Mouse (Mus musculus) neutrophil, adult 83 days (primary cell): ENCODE data around the gene Nrgn. TPM values are rescaled to one million over a fixed set of nuclear protein-coding genes. Genes with fewer than 3 reads are reported as not detected.

Experiments
- total RNA-seq, 2 experiments: library from RNA; stranded (reverse); gene quantifications; one replicate each; pipeline ENCODE4 v1.2.4; 2023

Gene Nrgn
- total RNA-seq = 1 to 10 TPM; 1.5 TPM

GRCm38 (mm10) chr9:37552536-37553293 lies at the start of gene Nrgn:
Gene Nrgn (minus strand): TSS chr9:37552904.

GRCm38 (mm10) chr9:37554838-37555748 lies 2.4 kb upstream of the Nrgn start, which contains the start of gene Siae:
Gene Siae (plus strand): TSS chr9:37555698.

GRCm38 (mm10) chr9:37539170-37540025 lies 13.3 kb downstream of the Nrgn start, which contains the start of gene Vsig2:
Gene Vsig2 (plus strand): TSS chr9:37539255.

GRCm38 (mm10) chr9:37527396-37528224 lies 25.1 kb downstream of the Nrgn start, which contains the start of gene Esam:
Gene Esam (plus strand): TSS chr9:37528078.

Other genes with a start within 250 kb of the Nrgn start
- 10 to 100 TPM in 1 of 2 experiments, 1 to 10 TPM in 1; 8.8 to 10.5 TPM for gene Ccdc15, start 204.5 kb downstream of the Nrgn start, total RNA-seq
- gene Hepacam, start 185.6 kb downstream of the Nrgn start, total RNA-seq = not detected
- under 1 TPM; 0.13 to 0.20 TPM for gene Robo4, start 151.0 kb downstream of the Nrgn start, total RNA-seq
- under 1 TPM in 1 of 2 experiments, not detected in 1; 0.15 TPM for gene Robo3, start 119.7 kb downstream of the Nrgn start, total RNA-seq
- gene Msantd2, start 63.6 kb downstream of the Nrgn start, total RNA-seq = 10 to 100 TPM; 11.7 to 17.6 TPM
- under 1 TPM; 0.24 to 0.42 TPM for gene Esam, start 24.8 kb downstream of the Nrgn start, total RNA-seq
- not detected for gene Vsig2, start 13.6 kb downstream of the Nrgn start, total RNA-seq
- 1 to 10 TPM; 6.0 to 6.1 TPM for gene Siae, start 2.8 kb upstream of the Nrgn start, total RNA-seq
- gene Spa17, start 60.8 kb upstream of the Nrgn start, total RNA-seq = 1 to 10 TPM in 1 of 2 experiments, not detected in 1; 1.0 TPM
- gene Tbrg1, start 104.4 kb upstream of the Nrgn start, total RNA-seq = 10 to 100 TPM; 42.1 to 49.6 TPM
- not detected for gene Panx3, start 116.3 kb upstream of the Nrgn start, total RNA-seq
- gene Olfr160, start 163.3 kb upstream of the Nrgn start, total RNA-seq = not detected
- gene Olfr874, start 192.2 kb upstream of the Nrgn start, total RNA-seq = not detected
- not detected for gene Olfr875, start 219.0 kb upstream of the Nrgn start, total RNA-seq